Mouse (Mus musculus) thymus, adult 2 months (tissue): Measurements from ENCODE around the gene Josd1.

Source experiments
- CTCF ChIP-seq: fragments of 200-500 bp; IDR thresholded peaks from 2 replicates; pipeline ENCODE4 v1.5.1; 2012; ENCODE audit warnings: mild to moderate bottlenecking, control low read depth, low read length, moderate library complexity, borderline replicate concordance; ENCODE audit not compliant: control insufficient read depth, poor library complexity, insufficient read depth; ENCODE audit errors: extremely low read depth
- POLR2A ChIP-seq: fragments of 200-500 bp; IDR thresholded peaks from 2 replicates; pipeline ENCODE4 v1.6.1; 2012; ENCODE audit warnings: mild to moderate bottlenecking, low read length, control low read depth, moderate library complexity; ENCODE audit not compliant: control insufficient read depth, poor library complexity, insufficient read depth; ENCODE audit errors: extremely low read depth

- no peak for TF ChIP-seq CTCF
- TF ChIP-seq POLR2A = no peak
Measured at GRCm38 (mm10) chr15:79697011-79697410, 9.3 kb upstream of the Josd1 start.
